Mouse (Mus musculus) embryonic facial prominence, embryonic 10.5 days (tissue): ENCODE results near the gene Ankfy1. TPM values are rescaled to one million over a fixed set of nuclear protein-coding genes. Genes with fewer than 3 reads are reported as not detected.

ENCODE experiments used
- DNase-seq: peaks from one replicate; pipeline ENCODE4 v3.0.0-alpha.2; 2017; ENCODE audit warnings: low spot score
- H3K27ac ChIP-seq: fragments of 300-500 bp; sonication (generic); replicated peaks from 2 replicates; pipeline ENCODE4 v1.5.1; 2016; ENCODE audit warnings: mild to moderate bottlenecking
- H3K27me3 ChIP-seq: fragments of 300-500 bp; sonication (generic); replicated peaks from 2 replicates; pipeline ENCODE4 v1.6.1; 2016; ENCODE audit warnings: low read depth, mild to moderate bottlenecking; ENCODE audit not compliant: poor library complexity, severe bottlenecking
- H3K36me3 ChIP-seq: fragments of 300-500 bp; sonication (generic); replicated peaks from 2 replicates; pipeline ENCODE4 v1.6.1; 2016; ENCODE audit warnings: mild to moderate bottlenecking, moderate library complexity
- H3K4me1 ChIP-seq: fragments of 300-500 bp; sonication (generic); 2 replicates; pipeline ENCODE4 v1.6.1; 2016
- H3K4me3 ChIP-seq: fragments of 300-500 bp; sonication (generic); 2 replicates; pipeline ENCODE4 v1.5.1; 2016; ENCODE audit warnings: mild to moderate bottlenecking, moderate library complexity
- H3K9me3 ChIP-seq: fragments of 300-500 bp; sonication (generic); 2 replicates; pipeline ENCODE4 v1.6.1; 2016; ENCODE audit warnings: mild to moderate bottlenecking
- WGBS: fragments of 180-500 bp; shearing (Covaris S2); methylation state at CpG from one replicate; pipeline ENCODE4 v1.1.7; 2016; 5-methylcytosine and 5-hydroxymethylcytosine counted together
- polyA plus RNA-seq: library from polyadenylated mRNA; unstranded; fragments of >200 nt; fragmentation: Nextera tagmentation; extraction: Ambion mirVana; gene quantifications from 2 replicates; pipeline ENCODE4 v1.2.1, GENCODE M21; 2016

Ankfy1 gene
- polyA plus RNA-seq: 26.3 and 26.5 TPM in 2 replicates

- Histone ChIP-seq H3K27ac (peak within 1 kb of the TSS; percentile 95), H3K36me3 (peaks cover 12% of the 10 kb centered on the region), H3K9me3 (no peaks in the 10 kb centered on the region), H3K27me3 (no peaks in the 10 kb centered on the region), H3K4me1 (peaks cover 35% of the 10 kb centered on the region), H3K4me3 (peak within 1 kb of the TSS; percentile 91)
- under 1% methylated on average over 56 of the region's 56 CpGs for WGBS
- peak; percentile 95 for DNase-seq
Measured at GRCm38 (mm10) chr11:72689551-72690510, at the start of gene Ankfy1. Gene Ankfy1 (plus strand): TSS chr11:72690006.

GRCm38 (mm10) chr11:72642730-72643129, 47.1 kb upstream of the Ankfy1 start:
- no peak overlapping the region for H3K27ac ChIP-seq
- 28% methylated on average over 4 of the region's 4 CpGs for WGBS
- no peak for DNase-seq
- peaks cover 9% of the 10 kb centered on the region for H3K36me3 ChIP-seq
- H3K4me1 ChIP-seq: no peaks in the 10 kb centered on the region
- no peak overlapping the region for H3K4me3 ChIP-seq
- peaks cover 4% of the 10 kb centered on the region; the same call in 1 of the 2 replicates for H3K9me3 ChIP-seq
- H3K27me3 ChIP-seq: no peaks in the 10 kb centered on the region

- Histone ChIP-seq H3K27me3 (no peaks in the 10 kb centered on the region), H3K36me3 (peaks cover 9% of the 10 kb centered on the region), H3K4me1 (no peaks in the 10 kb centered on the region), H3K27ac (no peak overlapping the region), H3K9me3 (peaks cover 4% of the 10 kb centered on the region; the same call in 1 of the 2 replicates), H3K4me3 (no peak overlapping the region)
- no peak for DNase-seq
- WGBS: 93% methylated on average over 5 of the region's 5 CpGs
Measured at GRCm38 (mm10) chr11:72645386-72645785, 44.4 kb upstream of the Ankfy1 start.

- H3K27ac ChIP-seq: no peak overlapping the region
- H3K36me3 ChIP-seq: no peaks in the 10 kb centered on the region; the same call in 1 of the 2 replicates
- H3K4me1 ChIP-seq: no peaks in the 10 kb centered on the region
- H3K9me3 ChIP-seq: no peaks in the 10 kb centered on the region
- no peak overlapping the region for H3K4me3 ChIP-seq
- H3K27me3 ChIP-seq: no peaks in the 10 kb centered on the region
- DNase-seq: no peak
- WGBS: 87% methylated on average over 2 of the region's 2 CpGs
Measured at GRCm38 (mm10) chr11:72650347-72650746, 39.5 kb upstream of the Ankfy1 start.

- Histone ChIP-seq H3K36me3 (peaks cover 11% of the 10 kb centered on the region), H3K9me3 (0 out of 2 replicates have a peak, but pooled peaks cover 2% of the 10 kb centered on the region), H3K27ac (no peak overlapping the region), H3K4me3 (no peak overlapping the region), H3K27me3 (no peaks in the 10 kb centered on the region), H3K4me1 (no peaks in the 10 kb centered on the region)
- DNase-seq: no peak
Measured at GRCm38 (mm10) chr11:72659918-72660317, 29.9 kb upstream of the Ankfy1 start.

GRCm38 (mm10) chr11:72660359-72660758, 29.4 kb upstream of the Ankfy1 start:
- 93% methylated on average over 1 of the region's 1 CpGs for WGBS

GRCm38 (mm10) chr11:72664641-72665040, 25.2 kb upstream of the Ankfy1 start:
- Histone ChIP-seq H3K9me3 (no peaks in the 10 kb centered on the region), H3K4me3 (no peak overlapping the region), H3K36me3 (peaks cover 34% of the 10 kb centered on the region), H3K27ac (no peak overlapping the region), H3K27me3 (no peaks in the 10 kb centered on the region), H3K4me1 (no peaks in the 10 kb centered on the region)
- DNase-seq: no peak
- 93% methylated on average over 4 of the region's 4 CpGs for WGBS

More at GRCm38 (mm10) chr11:72660359-72660758, 29.4 kb upstream of the Ankfy1 start:
- Histone ChIP-seq H3K4me3 (no peak overlapping the region), H3K36me3 (peaks cover 11% of the 10 kb centered on the region), H3K27ac (no peak overlapping the region), H3K4me1 (no peaks in the 10 kb centered on the region), H3K27me3 (no peaks in the 10 kb centered on the region), H3K9me3 (0 out of 2 replicates have a peak, but pooled peaks cover 2% of the 10 kb centered on the region)
- no peak for DNase-seq

GRCm38 (mm10) chr11:72670634-72671033, 19.2 kb upstream of the Ankfy1 start:
- no peak for DNase-seq
- Histone ChIP-seq H3K9me3 (no peaks in the 10 kb centered on the region), H3K4me3 (no peak overlapping the region), H3K27ac (no peak overlapping the region), H3K27me3 (no peaks in the 10 kb centered on the region), H3K4me1 (no peaks in the 10 kb centered on the region), H3K36me3 (peaks cover 32% of the 10 kb centered on the region)

GRCm38 (mm10) chr11:72671294-72671988, 18.4 kb upstream of the Ankfy1 start:
- no peaks in the 10 kb centered on the region for H3K4me1 ChIP-seq

GRCm38 (mm10) chr11:72672438-72672837, 17.4 kb upstream of the Ankfy1 start:
- H3K9me3 ChIP-seq: no peaks in the 10 kb centered on the region
- peaks cover 15% of the 10 kb centered on the region; the same call in 1 of the 2 replicates for H3K36me3 ChIP-seq
- no peaks in the 10 kb centered on the region for H3K4me1 ChIP-seq
- no peaks in the 10 kb centered on the region for H3K27me3 ChIP-seq
- WGBS: 91% methylated on average over 1 of the region's 1 CpGs
- no peak for DNase-seq
- H3K4me3 ChIP-seq: no peak overlapping the region
- no peak overlapping the region for H3K27ac ChIP-seq

More at GRCm38 (mm10) chr11:72671294-72671988, 18.4 kb upstream of the Ankfy1 start:
- Histone ChIP-seq H3K4me3 (no peak overlapping the region), H3K27me3 (no peaks in the 10 kb centered on the region), H3K36me3 (peaks cover 25% of the 10 kb centered on the region), H3K9me3 (no peaks in the 10 kb centered on the region), H3K27ac (no peak overlapping the region)
- no peak for DNase-seq
- WGBS: 83% methylated on average over 6 of the region's 6 CpGs

GRCm38 (mm10) chr11:72675280-72675679, 14.5 kb upstream of the Ankfy1 start:
- H3K36me3 ChIP-seq: peaks cover 14% of the 10 kb centered on the region
- DNase-seq: no peak
- no peaks in the 10 kb centered on the region for H3K9me3 ChIP-seq
- no peaks in the 10 kb centered on the region for H3K4me1 ChIP-seq
- WGBS: 69% methylated on average over 2 of the region's 2 CpGs
- H3K4me3 ChIP-seq: no peak overlapping the region
- H3K27ac ChIP-seq: no peak overlapping the region
- H3K27me3 ChIP-seq: no peaks in the 10 kb centered on the region

- peaks cover 42% of the 10 kb centered on the region for H3K36me3 ChIP-seq
- H3K4me3 ChIP-seq: no peak overlapping the region
- DNase-seq: no peak
- H3K27me3 ChIP-seq: no peaks in the 10 kb centered on the region
- no peaks in the 10 kb centered on the region for H3K4me1 ChIP-seq
- H3K9me3 ChIP-seq: no peaks in the 10 kb centered on the region
- no peak overlapping the region for H3K27ac ChIP-seq
Measured at GRCm38 (mm10) chr11:72680726-72681125, 9.1 kb upstream of the Ankfy1 start.
